Mouse (Mus musculus): ENCODE data around the gene Cer1.

DNA sequence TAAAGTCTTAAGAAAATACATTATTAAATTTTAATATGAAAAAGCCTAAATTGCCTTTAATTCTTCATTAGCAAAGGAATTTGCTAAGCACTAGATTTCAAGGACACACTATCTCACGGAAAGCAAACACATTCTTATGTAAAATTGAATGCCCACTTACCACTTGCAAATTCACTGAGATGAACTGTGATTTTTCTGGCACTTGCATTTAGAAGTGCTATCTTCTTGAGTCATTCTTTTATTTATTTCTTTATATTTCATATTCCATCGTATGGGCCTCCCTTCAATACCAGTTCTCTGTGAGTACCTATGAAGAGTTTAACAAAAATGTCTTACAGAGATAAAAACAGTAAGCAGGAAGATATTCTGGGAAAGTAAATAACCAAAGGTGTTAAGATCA lies 31.1 kb downstream of the Cer1 start:
- TF ChIP-seq CTCF (IDR thresholded peaks at IDR 0.05 in 2 of 3, conservative IDR thresholded peaks at IDR 0.05 in 1 of 3; ENCODE audit: control insufficient read depth in 1 of 3, insufficient read depth in 1 of 3, low read depth in 2 of 3, low read length in 3 of 3, poor library complexity in 1 of 3, severe bottlenecking in 1 of 3) (no peak), POLR2A (IDR thresholded peaks at IDR 0.05; ENCODE audit: control insufficient read depth in 1 of 2, insufficient read depth in 1 of 2, low read depth in 1 of 2, low read length in 2 of 2, poor library complexity in 1 of 2) (no peak), MAX (IDR thresholded peaks at IDR 0.05; ENCODE audit: low read length) (no peak), EP300 (IDR thresholded peaks at IDR 0.05; ENCODE audit: low read depth in 1 of 2, low read length in 2 of 2) (no peak), CHD1 (IDR thresholded peaks at IDR 0.05; ENCODE audit: low read depth, low read length) (no peak), E2F4 (IDR thresholded peaks at IDR 0.05; ENCODE audit: borderline replicate concordance, low read depth, low read length) (no peak), JUND (IDR thresholded peaks at IDR 0.05; ENCODE audit: low read depth, low read length) (no peak), KAT2A (conservative IDR thresholded peaks at IDR 0.05; ENCODE audit: low read depth, low read length) (no peak)
